Mouse (Mus musculus) forebrain, embryonic 14.5 days (tissue): ENCODE results near the gene Bcl2l14. TPM values are rescaled to one million over a fixed set of nuclear protein-coding genes. Genes with fewer than 3 reads are reported as not detected.

Experiments
- ATAC-seq: fragments of 200-750 bp; cut with Nextera tagmentation; 2 replicates; pipeline ENCODE4 v1.8.0; 2017; ENCODE audit warnings: mild to moderate bottlenecking, moderate library complexity
- DNase-seq: peaks from one replicate; pipeline ENCODE4 v3.0.0-alpha.2; 2015; ENCODE audit warnings: low spot score
- H3K27ac ChIP-seq: fragments of 300-500 bp; sonication (generic); 2 replicates; pipeline ENCODE4 v1.5.1; 2014; ENCODE audit warnings: low read depth, mild to moderate bottlenecking, control low read depth, low read length, moderate library complexity
- H3K27me3 ChIP-seq: fragments of 300-500 bp; sonication (generic); replicated peaks from 2 replicates; pipeline ENCODE4 v1.6.1; 2014; ENCODE audit warnings: low read length, control low read depth, mixed read lengths; ENCODE audit not compliant: control insufficient read depth, insufficient read depth
- H3K36me3 ChIP-seq: fragments of 300-500 bp; sonication (generic); 2 replicates; pipeline ENCODE4 v1.6.1; 2014; ENCODE audit warnings: low read length, control low read depth; ENCODE audit not compliant: control insufficient read depth, insufficient read depth
- H3K4me1 ChIP-seq: fragments of 300-500 bp; sonication (generic); 2 replicates; pipeline ENCODE4 v1.6.1; 2014; ENCODE audit warnings: antibody characterized with exemption, low read length, control low read depth; ENCODE audit not compliant: control insufficient read depth, insufficient read depth
- H3K4me2 ChIP-seq: fragments of 300-500 bp; sonication (generic); 2 replicates; pipeline ENCODE4 v1.6.1; 2014; ENCODE audit warnings: mild to moderate bottlenecking, control low read depth, low read length
- H3K4me3 ChIP-seq: fragments of 300-500 bp; sonication (generic); 2 replicates; pipeline ENCODE4 v1.5.1; 2014; ENCODE audit warnings: low read depth, low read length, control low read depth
- H3K9ac ChIP-seq: fragments of 300-500 bp; sonication (generic); 2 replicates; pipeline ENCODE4 v1.6.1; 2014; ENCODE audit warnings: mild to moderate bottlenecking, low read length, control low read depth, moderate library complexity
- H3K9me3 ChIP-seq: fragments of 300-500 bp; sonication (generic); replicated peaks from 2 replicates; pipeline ENCODE4 v1.6.1; 2016; ENCODE audit warnings: low read length, control low read depth, mixed read lengths; ENCODE audit not compliant: control insufficient read depth
- WGBS: fragments of 180-500 bp; shearing (Covaris S2); extraction: QIAGEN DNeasy Blood & Tissue Kit; methylation state at CpG from one replicate; pipeline ENCODE4 v1.1.7; 2014; 5-methylcytosine and 5-hydroxymethylcytosine counted together
- polyA plus RNA-seq: library from polyadenylated mRNA; unstranded; fragments of >200 nt; fragmentation: Nextera tagmentation; extraction: Ambion mirVana; gene quantifications from 2 replicates; pipeline ENCODE4 v1.2.1, GENCODE M21; 2014

Gene Bcl2l14
- polyA plus RNA-seq, 1 experiment from 2014 or later = not detected

- Histone ChIP-seq H3K27ac (no peak overlapping the region), H3K27me3 (no peaks in the 10 kb centered on the region), H3K4me1 (no peaks in the 10 kb centered on the region), H3K4me3 (no peak overlapping the region), H3K4me2 (no peak overlapping the region), H3K9me3 (no peaks in the 10 kb centered on the region), H3K36me3 (no peaks in the 10 kb centered on the region), H3K9ac (no peak overlapping the region)
- ATAC-seq = peak; percentile 65
- DNase-seq = peak; percentile 85
- WGBS = 21% methylated on average over 11 of the region's 11 CpGs
Observed at GRCm38 (mm10) chr6:134389248-134389891, 6.7 kb upstream of the Bcl2l14 start.

- Histone ChIP-seq H3K4me2 (no peak overlapping the region), H3K36me3 (no peaks in the 10 kb centered on the region), H3K9ac (no peak overlapping the region), H3K9me3 (no peaks in the 10 kb centered on the region), H3K27ac (no peak overlapping the region), H3K4me1 (no peaks in the 10 kb centered on the region), H3K27me3 (no peaks in the 10 kb centered on the region), H3K4me3 (no peak overlapping the region)
- DNase-seq (no peak), ATAC-seq (no peak)
- 76% methylated on average over 8 of the region's 8 CpGs for WGBS
Observed at GRCm38 (mm10) chr6:134389917-134390316, 6.2 kb upstream of the Bcl2l14 start.

GRCm38 (mm10) chr6:134390837-134391236, 5.3 kb upstream of the Bcl2l14 start:
- WGBS = 66% methylated on average over 2 of the region's 2 CpGs
- no peaks in the 10 kb centered on the region for H3K36me3 ChIP-seq

GRCm38 (mm10) chr6:134402914-134403683, 7.0 kb downstream of the Bcl2l14 start:
- H3K4me2 ChIP-seq = no peak overlapping the region
- no peaks in the 10 kb centered on the region for H3K36me3 ChIP-seq
- DNase-seq (peak; percentile 78), ATAC-seq (no peak)
- no peaks in the 10 kb centered on the region for H3K4me1 ChIP-seq
- no peak overlapping the region for H3K4me3 ChIP-seq
- no peak overlapping the region for H3K9ac ChIP-seq
- H3K9me3 ChIP-seq = no peaks in the 10 kb centered on the region
- no peaks in the 10 kb centered on the region for H3K27me3 ChIP-seq
- 42% methylated on average over 16 of the region's 16 CpGs for WGBS
- no peak overlapping the region for H3K27ac ChIP-seq

More at GRCm38 (mm10) chr6:134390837-134391236, 5.3 kb upstream of the Bcl2l14 start:
- no peak overlapping the region for H3K4me2 ChIP-seq
- no peaks in the 10 kb centered on the region for H3K4me1 ChIP-seq
- ATAC-seq = no peak
- no peak overlapping the region for H3K4me3 ChIP-seq
- DNase-seq = no peak
- no peak overlapping the region for H3K27ac ChIP-seq
- H3K9me3 ChIP-seq = no peaks in the 10 kb centered on the region
- no peak overlapping the region for H3K9ac ChIP-seq
- H3K27me3 ChIP-seq = no peaks in the 10 kb centered on the region

GRCm38 (mm10) chr6:134403684-134404070, 7.6 kb downstream of the Bcl2l14 start:
- Histone ChIP-seq H3K4me3 (no peak overlapping the region), H3K36me3 (no peaks in the 10 kb centered on the region), H3K4me1 (no peaks in the 10 kb centered on the region), H3K27ac (no peak overlapping the region), H3K27me3 (no peaks in the 10 kb centered on the region), H3K9ac (no peak overlapping the region), H3K9me3 (no peaks in the 10 kb centered on the region), H3K4me2 (no peak overlapping the region)
- ATAC-seq (no peak), DNase-seq (no peak)
- 88% methylated on average over 9 of the region's 9 CpGs for WGBS

- Histone ChIP-seq H3K4me3 (no peak overlapping the region), H3K27ac (no peak overlapping the region), H3K9me3 (no peaks in the 10 kb centered on the region), H3K36me3 (no peaks in the 10 kb centered on the region), H3K4me2 (no peak overlapping the region), H3K9ac (no peak overlapping the region), H3K4me1 (no peaks in the 10 kb centered on the region), H3K27me3 (no peaks in the 10 kb centered on the region)
- no peak for DNase-seq
- 73% methylated on average over 5 of the region's 5 CpGs for WGBS
- no peak for ATAC-seq
Observed at GRCm38 (mm10) chr6:134407226-134407625, 11.1 kb downstream of the Bcl2l14 start.

GRCm38 (mm10) chr6:134413706-134414531, 17.8 kb downstream of the Bcl2l14 start:
- 57% methylated on average over 18 of the region's 18 CpGs for WGBS
- ATAC-seq = no peak
- Histone ChIP-seq H3K36me3 (no peaks in the 10 kb centered on the region), H3K4me3 (no peak overlapping the region), H3K9me3 (no peaks in the 10 kb centered on the region), H3K27me3 (no peaks in the 10 kb centered on the region), H3K9ac (no peak overlapping the region), H3K4me2 (no peak overlapping the region), H3K4me1 (no peaks in the 10 kb centered on the region), H3K27ac (no peak overlapping the region)
- no peak for DNase-seq

- ATAC-seq = no peak
- no peak overlapping the region for H3K4me2 ChIP-seq
- WGBS = 70% methylated on average over 4 of the region's 4 CpGs
Observed at GRCm38 (mm10) chr6:134414532-134414883, 18.4 kb downstream of the Bcl2l14 start.

More at GRCm38 (mm10) chr6:134414532-134414883, 18.4 kb downstream of the Bcl2l14 start:
- Histone ChIP-seq H3K4me1 (no peaks in the 10 kb centered on the region), H3K9me3 (no peaks in the 10 kb centered on the region), H3K36me3 (no peaks in the 10 kb centered on the region), H3K27me3 (no peaks in the 10 kb centered on the region), H3K27ac (no peak overlapping the region), H3K4me3 (no peak overlapping the region), H3K9ac (no peak overlapping the region)
- DNase-seq = no peak
